Mouse (Mus musculus): ENCODE results near the gene Cyp2d12. TPM values are rescaled to one million over a fixed set of nuclear protein-coding genes. Genes with fewer than 3 reads are reported as not detected.
"Not testable (repeated sequence)": the region's sequence is repeated elsewhere in the genome, so short reads cannot be mapped to it uniquely, and the experiment has no call there.

Cyp2d12 gene
- polyA plus RNA-seq, 1 experiment from 2014 or later = 0.07 TPM

DNA sequence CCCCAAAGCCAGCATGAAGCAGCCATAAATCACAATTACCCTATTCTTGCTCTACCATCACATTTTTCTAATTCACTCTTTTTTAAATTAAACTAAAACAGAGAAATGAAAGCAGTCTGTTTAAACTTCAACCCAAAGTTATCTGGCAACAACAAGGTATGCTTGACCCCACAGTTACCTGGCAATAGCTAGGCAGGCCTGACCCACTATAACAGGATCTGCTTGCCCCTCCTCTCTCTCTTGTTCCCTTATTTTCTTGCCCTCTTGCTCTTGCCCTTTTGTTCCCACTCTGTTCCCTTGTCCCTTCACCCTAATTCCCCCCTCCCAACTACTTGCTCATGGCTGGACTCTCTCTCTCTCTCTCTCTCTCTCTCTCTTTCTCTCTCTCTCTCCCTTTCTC is 10.3 kb upstream of the Cyp2d12 start:
- H3K27ac ChIP-seq (ENCODE audit: low read depth); H3K4me1 ChIP-seq (ENCODE audit: insufficient read depth); H3K4me3 ChIP-seq (ENCODE audit: low read depth, low read length); H3K4me2 ChIP-seq (ENCODE audit: low read depth, low read length); H3K27me3 ChIP-seq (ENCODE audit: insufficient read depth, low read length); H3K9me3 ChIP-seq (ENCODE audit: low read length); ATAC-seq; H3K36me3 ChIP-seq (replicated peaks; ENCODE audit: insufficient read depth, low read length); DNase-seq; H3K9ac ChIP-seq (replicated peaks): not testable (repeated sequence)

DNA sequence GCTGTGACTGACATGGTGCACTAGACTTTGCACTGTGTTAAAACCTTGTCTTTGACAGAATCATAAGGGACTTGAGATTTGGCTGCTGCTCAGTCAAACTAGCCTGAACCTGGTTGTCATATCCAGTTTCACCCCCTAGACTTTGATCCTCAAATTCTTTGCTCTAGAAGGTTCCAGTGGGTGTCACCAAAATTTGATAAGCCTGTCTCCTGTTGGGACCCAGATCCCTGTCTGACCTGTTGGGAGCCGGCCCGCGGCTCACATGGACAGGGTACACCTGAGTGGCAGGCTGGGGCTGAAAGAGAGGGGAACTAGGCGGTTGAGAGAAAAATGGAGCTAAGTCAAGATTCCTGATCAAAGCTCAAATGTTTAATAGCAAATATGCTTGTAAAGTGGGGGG is 7.1 kb upstream of the Cyp2d12 start:
- H3K9ac ChIP-seq (replicated peaks); H3K27ac ChIP-seq (ENCODE audit: low read depth); H3K36me3 ChIP-seq (replicated peaks; ENCODE audit: insufficient read depth, low read length); H3K27me3 ChIP-seq (ENCODE audit: insufficient read depth, low read length); H3K4me2 ChIP-seq (ENCODE audit: low read depth, low read length); DNase-seq; ATAC-seq; H3K9me3 ChIP-seq (ENCODE audit: low read length); H3K4me3 ChIP-seq (ENCODE audit: low read depth, low read length); H3K4me1 ChIP-seq (ENCODE audit: insufficient read depth): not testable (repeated sequence)
- 82% methylated on average over 4 of the region's 4 CpGs for WGBS (ENCODE audit: insufficient replicate concordance)

DNA sequence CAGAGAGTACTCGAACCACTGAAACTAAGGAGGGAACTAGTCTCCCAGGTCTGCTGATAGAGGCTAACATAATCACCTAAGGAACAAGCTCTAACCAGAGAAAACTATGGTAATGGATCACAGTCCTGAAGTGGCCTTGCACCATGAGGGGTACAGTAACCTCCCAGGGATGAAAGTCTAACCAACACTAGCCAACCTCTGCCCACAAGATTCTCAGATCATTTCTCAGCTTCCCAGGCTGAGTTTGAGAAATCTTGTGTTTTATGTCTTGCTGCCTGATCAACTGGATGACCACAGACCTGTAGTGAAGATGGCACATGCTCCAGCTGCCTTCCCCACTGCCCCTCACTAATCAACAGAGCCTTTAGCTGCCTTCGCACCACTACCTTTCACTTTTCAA is 1.7 kb upstream of the Cyp2d12 start:
- not testable (repeated sequence) for ATAC-seq; H3K36me3 ChIP-seq (replicated peaks; ENCODE audit: insufficient read depth, low read length); DNase-seq; H3K4me3 ChIP-seq (ENCODE audit: low read depth, low read length); H3K9me3 ChIP-seq (ENCODE audit: low read length); H3K4me2 ChIP-seq (ENCODE audit: low read depth, low read length); H3K9ac ChIP-seq (replicated peaks); H3K27me3 ChIP-seq (ENCODE audit: insufficient read depth, low read length); H3K4me1 ChIP-seq (ENCODE audit: insufficient read depth); H3K27ac ChIP-seq (ENCODE audit: low read depth)
- 76% methylated on average over 2 of the region's 2 CpGs for WGBS (ENCODE audit: insufficient replicate concordance)

DNA sequence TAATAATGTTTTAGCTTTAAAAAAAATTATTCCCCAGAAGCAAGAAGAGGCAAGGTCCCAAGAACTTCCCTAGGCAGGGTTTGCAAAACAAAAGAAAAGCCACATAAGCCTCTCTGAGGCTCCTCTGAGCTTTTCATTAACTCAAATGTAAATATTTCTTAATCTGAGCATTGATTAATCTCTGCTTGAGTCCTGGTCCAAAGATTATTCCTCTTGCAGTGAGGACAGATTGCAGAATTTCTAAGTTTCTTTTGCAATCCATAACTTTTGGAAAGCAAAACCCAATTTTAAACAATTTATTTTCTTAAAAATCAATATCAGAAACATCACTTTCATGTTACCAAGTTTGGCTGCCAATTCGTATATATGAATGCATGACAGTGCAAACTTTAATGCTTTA is 18.0 kb downstream of the Cyp2d12 start:
- WGBS (ENCODE audit: insufficient replicate concordance) = 57% methylated on average over 1 of the region's 1 CpGs
- ATAC-seq = peak; percentile 64
- Histone ChIP-seq H3K27ac (ENCODE audit: low read depth) (no peak overlapping the region), H3K4me2 (ENCODE audit: low read depth, low read length) (no peak overlapping the region), H3K9me3 (ENCODE audit: low read length) (no peaks in the 10 kb centered on the region), H3K27me3 (ENCODE audit: insufficient read depth, low read length) (no peaks in the 10 kb centered on the region), H3K4me3 (ENCODE audit: low read depth, low read length) (no peak overlapping the region), H3K4me1 (ENCODE audit: insufficient read depth) (no peaks in the 10 kb centered on the region), H3K36me3 (replicated peaks; ENCODE audit: insufficient read depth, low read length) (no peaks in the 10 kb centered on the region), H3K9ac (replicated peaks) (no peak overlapping the region)
- DNase-seq = no peak
- TF ChIP-seq EP300 (IDR thresholded peaks at IDR 0.05; ENCODE audit: low read depth) (peak; percentile 66), CTCF (IDR thresholded peaks at IDR 0.05; ENCODE audit: low read depth) (no peak)

DNA sequence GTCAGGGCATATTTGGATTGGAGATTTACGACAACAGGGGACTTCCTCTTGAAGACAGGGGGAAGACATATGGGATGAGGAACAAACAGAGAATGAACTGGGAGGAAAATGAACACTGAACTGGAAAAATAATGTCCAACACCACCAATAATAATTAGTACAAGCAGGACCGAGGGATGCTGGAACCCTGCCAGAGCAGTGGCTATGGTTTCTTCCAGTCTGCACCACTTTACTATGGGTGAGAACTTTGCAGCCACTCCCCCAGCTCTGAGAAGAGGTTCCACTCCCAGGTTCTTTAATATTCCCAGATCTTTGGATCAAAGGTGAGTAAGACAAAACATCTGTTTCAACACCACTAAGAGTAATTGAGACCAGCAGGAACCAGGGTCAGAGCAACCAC is 24.2 kb downstream of the Cyp2d12 start:
- Histone ChIP-seq H3K4me2 (ENCODE audit: low read depth, low read length) (no peak overlapping the region), H3K9ac (replicated peaks) (no peak overlapping the region), H3K27me3 (ENCODE audit: insufficient read depth, low read length) (no peaks in the 10 kb centered on the region), H3K27ac (ENCODE audit: low read depth) (no peak overlapping the region), H3K4me3 (ENCODE audit: low read depth, low read length) (no peak overlapping the region), H3K9me3 (ENCODE audit: low read length) (no peaks in the 10 kb centered on the region), H3K4me1 (ENCODE audit: insufficient read depth) (no peaks in the 10 kb centered on the region), H3K36me3 (replicated peaks; ENCODE audit: insufficient read depth, low read length) (no peaks in the 10 kb centered on the region)
- TF ChIP-seq EP300 (IDR thresholded peaks at IDR 0.05; ENCODE audit: low read depth) = no peak
- TF ChIP-seq CTCF (IDR thresholded peaks at IDR 0.05; ENCODE audit: low read depth) = no peak
- 73% methylated on average over 2 of the region's 2 CpGs for WGBS (ENCODE audit: insufficient replicate concordance)
- DNase-seq (no peak), ATAC-seq (no peak)

DNA sequence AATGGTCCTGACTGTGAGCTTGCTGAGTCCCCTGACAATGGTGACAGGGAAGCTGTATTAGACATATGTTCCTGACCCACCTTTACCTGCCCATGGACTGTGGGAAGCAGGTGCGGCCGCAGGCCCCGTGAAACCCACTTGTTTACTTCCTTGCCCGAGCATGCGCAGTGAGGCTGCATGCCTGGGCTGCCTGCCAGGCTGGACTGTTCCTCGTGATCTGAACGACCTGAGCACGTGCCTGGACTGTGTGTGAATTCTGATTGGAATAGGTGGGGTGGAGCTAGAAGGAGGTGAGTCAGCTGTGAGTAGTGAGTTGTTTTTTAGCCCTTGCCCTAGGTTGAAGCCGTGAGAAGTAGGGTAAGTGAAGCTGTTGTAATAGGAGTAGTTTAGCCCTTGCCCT is 27.7 kb downstream of the Cyp2d12 start:
- WGBS (ENCODE audit: insufficient replicate concordance) = 72% methylated on average over 9 of the region's 9 CpGs
- TF ChIP-seq EP300 (IDR thresholded peaks at IDR 0.05; ENCODE audit: low read depth) (no peak), CTCF (IDR thresholded peaks at IDR 0.05; ENCODE audit: low read depth) (no peak)
- Histone ChIP-seq H3K4me3 (ENCODE audit: low read depth, low read length) (no peak overlapping the region), H3K27me3 (ENCODE audit: insufficient read depth, low read length) (no peaks in the 10 kb centered on the region), H3K9ac (replicated peaks) (no peak overlapping the region), H3K4me2 (ENCODE audit: low read depth, low read length) (no peak overlapping the region), H3K27ac (ENCODE audit: low read depth) (no peak overlapping the region), H3K9me3 (ENCODE audit: low read length) (no peaks in the 10 kb centered on the region), H3K36me3 (replicated peaks; ENCODE audit: insufficient read depth, low read length) (no peaks in the 10 kb centered on the region), H3K4me1 (ENCODE audit: insufficient read depth) (no peaks in the 10 kb centered on the region)
- DNase-seq = no peak
- ATAC-seq = no peak

Small RNA genes within 50 kb of the gene (microRNA-seq; reads per million reads assigned to microRNA genes)
- gene Gm27924 (not detected), gene Gm28023 (not detected)

Other genes with a start within 250 kb of the Cyp2d12 start
- gene Naga, start 216.1 kb upstream of the Cyp2d12 start, polyA plus RNA-seq (2015; fragmentation: Nextera tagmentation; extraction: Ambion mirVana) = 34.6 TPM in 2 replicates
- gene Pheta2, start 216.1 kb upstream of the Cyp2d12 start, polyA plus RNA-seq (2015; fragmentation: Nextera tagmentation; extraction: Ambion mirVana) = 16.1 and 17.5 TPM in 2 replicates
- gene Smdt1, start 216.1 kb upstream of the Cyp2d12 start, polyA plus RNA-seq (2015; fragmentation: Nextera tagmentation; extraction: Ambion mirVana) = 145 and 151 TPM in 2 replicates
- gene Ndufa6, start 200.8 kb upstream of the Cyp2d12 start, polyA plus RNA-seq (2015; fragmentation: Nextera tagmentation; extraction: Ambion mirVana) = 642 and 691 TPM in 2 replicates
- 42.0 and 44.9 TPM in 2 replicates for gene Cyp2d22, start 174.8 kb upstream of the Cyp2d12 start, polyA plus RNA-seq (2015; fragmentation: Nextera tagmentation; extraction: Ambion mirVana)
- gene Cyp2d11, start 161.1 kb upstream of the Cyp2d12 start, polyA plus RNA-seq (2015; fragmentation: Nextera tagmentation; extraction: Ambion mirVana) = 0.20 and 0.25 TPM in 2 replicates
- 384 and 387 TPM in 2 replicates for gene Cyp2d10, start 147.9 kb upstream of the Cyp2d12 start, polyA plus RNA-seq (2015; fragmentation: Nextera tagmentation; extraction: Ambion mirVana)
- 216 and 246 TPM in 2 replicates for gene Cyp2d9, start 121.6 kb upstream of the Cyp2d12 start, polyA plus RNA-seq (2015; fragmentation: Nextera tagmentation; extraction: Ambion mirVana)
- not detected in 2 replicates for gene Cyp2d34, start 65.9 kb downstream of the Cyp2d12 start, polyA plus RNA-seq (2015; fragmentation: Nextera tagmentation; extraction: Ambion mirVana)
- gene Cyp2d40, start 209.1 kb downstream of the Cyp2d12 start, polyA plus RNA-seq (2015; fragmentation: Nextera tagmentation; extraction: Ambion mirVana) = 0.83 and 1.3 TPM in 2 replicates
- gene Cyp2d26, start 239.2 kb downstream of the Cyp2d12 start, polyA plus RNA-seq (2015; fragmentation: Nextera tagmentation; extraction: Ambion mirVana) = 615 and 644 TPM in 2 replicates